Comparison of ENCODE assay signal across 15 mouse cellular contexts in genomic region chr16:77077736-77078005, GRCm38 (mm10).
"Had no signal": no experiment of that assay in that cellular context is flagged by ENCODE, and none has a peak within 500 bp of the region (broad histone marks: within the 10 kb centered on the region; RNA-seq: fewer than 3 reads in every experiment).

No protein-coding gene starts in this region.

- H3K27ac ChIP-seq: kidney, postnatal 0 days; limb, embryonic 15.5 days; liver, embryonic 13.5 days; lung, embryonic 15.5 days; macrophage; midbrain, embryonic 15.5 days; neural tube, embryonic 13.5 days had no signal

- H3K4me3 ChIP-seq: limb, embryonic 15.5 days; liver, embryonic 13.5 days; lung, embryonic 15.5 days; megakaryocyte, embryonic 14.5 days; midbrain, embryonic 15.5 days; neural tube, embryonic 13.5 days had no signal

- DNase-seq: kidney, adult 11 months; kidney, adult 9 months; kidney, postnatal 36 days; liver, embryonic 13.5 days; liver, postnatal 0 days; lung, postnatal 14 days; spleen, adult 18-20 months; thymus, postnatal 36 days had no signal
